Mouse (Mus musculus) hindbrain, postnatal 0 days (tissue): ENCODE measurements around the gene Scyl1. TPM values are rescaled to one million over a fixed set of nuclear protein-coding genes. Genes with fewer than 3 reads are reported as not detected.
A peak's percentile ranks its signal among the peaks of the same experiment; 100 is the strongest.

ENCODE experiments used
- ATAC-seq: fragments of 200-750 bp; cut with Nextera tagmentation; 2 replicates; pipeline ENCODE4 v1.8.0; 2017; ENCODE audit warnings: mild to moderate bottlenecking, moderate TSS enrichment, moderate library complexity
- DNase-seq: peaks from one replicate; pipeline ENCODE4 v3.0.0-alpha.2; 2015; ENCODE audit warnings: low spot score
- H3K27ac ChIP-seq: fragments of 300-500 bp; sonication (generic); 2 replicates; pipeline ENCODE4 v1.5.1; 2014; ENCODE audit warnings: mild to moderate bottlenecking
- H3K27me3 ChIP-seq: fragments of 300-500 bp; sonication (generic); 2 replicates; pipeline ENCODE4 v1.6.1; 2014; ENCODE audit warnings: low read length, mixed read lengths; ENCODE audit not compliant: insufficient read depth
- H3K36me3 ChIP-seq: fragments of 300-500 bp; sonication (generic); 2 replicates; pipeline ENCODE4 v1.6.1; 2014; ENCODE audit warnings: low read length, mixed read lengths; ENCODE audit not compliant: insufficient read depth
- H3K4me1 ChIP-seq: fragments of 300-500 bp; sonication (generic); 2 replicates; pipeline ENCODE4 v1.6.1; 2014; ENCODE audit warnings: antibody characterized with exemption, low read length, mixed read lengths; ENCODE audit not compliant: insufficient read depth
- H3K4me2 ChIP-seq: fragments of 300-500 bp; sonication (generic); 2 replicates; pipeline ENCODE4 v1.6.1; 2014; ENCODE audit warnings: low read depth, mild to moderate bottlenecking, low read length, moderate library complexity, mixed read lengths
- H3K4me3 ChIP-seq: fragments of 300-500 bp; sonication (generic); 2 replicates; pipeline ENCODE4 v1.5.1; 2014; ENCODE audit warnings: low read length
- H3K9ac ChIP-seq: fragments of 300-500 bp; sonication (generic); replicated peaks from 2 replicates; pipeline ENCODE4 v1.6.1; 2014; ENCODE audit warnings: mild to moderate bottlenecking, low read length, moderate library complexity, mixed read lengths
- H3K9me3 ChIP-seq: fragments of 300-500 bp; sonication (generic); 2 replicates; pipeline ENCODE4 v1.6.1; 2016; ENCODE audit warnings: low read length, mixed read lengths
- CTCF ChIP-seq: IDR thresholded peaks from 2 replicates; pipeline ENCODE4 v1.5.1; 2016; ENCODE audit warnings: antibody characterized with exemption, control low read depth, low read depth
- WGBS: fragments of 180-500 bp; shearing (Covaris S2); extraction: QIAGEN DNeasy Blood & Tissue Kit; methylation state at CpG from one replicate; pipeline ENCODE4 v1.1.7; 2014; 5-methylcytosine and 5-hydroxymethylcytosine counted together
- polyA plus RNA-seq: library from polyadenylated mRNA; unstranded; fragments of >200 nt; fragmentation: Nextera tagmentation; extraction: Ambion mirVana; gene quantifications from 2 replicates; pipeline ENCODE4 v1.2.1, GENCODE M21; 2015
- total RNA-seq: library from RNA; depleted of rRNA; stranded (reverse); fragments of >200 nt; gene quantifications from 2 replicates; pipeline ENCODE4 v1.2.3, GENCODE M21; 2014

Gene Scyl1
- total and polyA plus RNA-seq, 2 experiments from 2014 or later: 76.2 to 96.6 TPM

DNA sequence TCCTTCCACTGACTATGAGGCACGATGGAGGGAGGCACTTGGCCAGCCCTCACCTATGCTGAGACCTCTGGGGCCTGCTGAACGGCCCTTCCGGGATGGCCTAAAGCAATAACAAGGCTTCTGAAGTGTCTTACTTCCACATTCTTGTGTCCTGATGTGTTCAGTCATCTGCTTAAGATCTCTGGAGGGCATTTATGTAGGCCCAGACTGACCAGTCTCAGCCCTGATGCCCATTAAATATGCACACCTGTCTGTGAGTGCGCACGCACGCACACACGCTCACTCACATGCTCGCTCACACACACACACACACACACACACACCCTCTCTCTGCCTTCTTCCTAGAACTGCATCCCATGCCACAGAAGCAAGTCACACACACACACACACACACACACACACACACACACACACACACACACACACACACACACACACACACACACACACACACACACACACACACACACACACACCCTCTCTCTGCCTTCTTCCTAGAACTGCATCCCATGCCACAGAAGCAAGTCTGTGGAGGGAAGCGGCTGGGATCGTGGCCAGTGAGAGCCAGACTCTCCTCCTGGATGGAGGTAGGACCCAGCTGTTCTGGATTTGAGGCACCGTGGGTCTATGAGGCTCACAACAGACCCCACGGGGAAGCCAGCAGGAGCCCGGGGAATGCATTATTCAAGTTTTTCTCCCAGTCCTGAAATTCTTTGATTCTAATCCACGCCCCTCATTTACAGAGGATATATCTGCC, 37.9 kb upstream of the Scyl1 start:
- no peak for TF ChIP-seq CTCF
- H3K27ac ChIP-seq: peak overlapping the region; percentile 91; the same call in 1 of the 2 replicates
- no peaks in the 10 kb centered on the region for H3K27me3 ChIP-seq
- DNase-seq (no peak), ATAC-seq (no peak)
- no peak overlapping the region for H3K4me2 ChIP-seq
- 57% methylated on average over 14 of the region's 14 CpGs for WGBS
- H3K36me3 ChIP-seq: no peaks in the 10 kb centered on the region
- H3K9me3 ChIP-seq: no peaks in the 10 kb centered on the region
- no peak overlapping the region for H3K9ac ChIP-seq
- H3K4me1 ChIP-seq: peaks cover 42% of the 10 kb centered on the region
- no peak overlapping the region for H3K4me3 ChIP-seq

DNA sequence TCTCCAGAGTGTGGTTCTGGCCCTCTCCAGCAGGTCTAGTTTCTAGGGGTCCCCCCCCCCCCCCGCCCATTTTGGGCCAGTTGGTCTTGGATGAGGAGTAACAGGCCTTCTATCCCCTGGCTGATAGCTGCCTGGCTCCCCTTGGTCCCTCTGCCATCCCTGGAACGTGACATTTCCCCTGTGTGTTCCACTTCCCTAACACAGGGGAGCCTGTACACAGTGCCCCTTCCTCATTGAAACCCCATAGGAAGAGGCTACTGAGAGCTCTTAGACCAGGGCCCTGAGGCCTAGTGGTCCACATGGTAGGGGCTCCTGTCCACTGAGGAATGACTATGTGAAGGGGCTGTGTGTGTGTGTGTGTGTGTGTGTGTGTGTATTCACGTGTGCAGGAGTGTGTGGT, 36.5 kb upstream of the Scyl1 start:
- TF ChIP-seq CTCF: no peak
- 43% methylated on average over 2 of the region's 3 CpGs for WGBS
- Histone ChIP-seq H3K9me3 (no peaks in the 10 kb centered on the region), H3K27me3 (no peaks in the 10 kb centered on the region), H3K4me2 (no peak overlapping the region), H3K36me3 (no peaks in the 10 kb centered on the region), H3K4me1 (peaks cover 45% of the 10 kb centered on the region), H3K27ac (peak overlapping the region; percentile 80; the same call in 1 of the 2 replicates), H3K9ac (no peak overlapping the region), H3K4me3 (no peak overlapping the region)
- ATAC-seq: no peak
- DNase-seq: no peak

DNA sequence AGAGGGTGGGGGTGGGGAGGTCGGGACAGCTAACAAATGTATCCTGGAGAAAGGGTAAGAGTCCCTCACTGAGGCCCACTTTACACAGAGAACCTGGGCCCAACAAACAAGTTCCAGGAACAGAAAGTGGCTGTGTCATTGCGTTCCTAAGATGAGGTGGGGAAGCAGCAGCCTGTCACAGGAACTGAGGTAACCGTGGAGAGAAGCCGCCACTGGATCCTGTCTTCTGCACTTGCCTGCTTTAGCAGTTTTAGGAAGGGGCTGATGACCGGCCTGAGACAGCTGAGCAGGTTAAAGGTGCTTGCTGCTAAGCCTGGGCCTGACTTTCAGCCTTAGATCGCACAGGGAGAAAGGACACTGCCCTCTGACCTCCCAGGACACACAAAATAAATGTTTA, 35.6 kb upstream of the Scyl1 start:
- DNase-seq (no peak), ATAC-seq (no peak)
- H3K9me3 ChIP-seq: no peaks in the 10 kb centered on the region
- H3K4me3 ChIP-seq: no peak overlapping the region
- H3K27ac ChIP-seq: peak overlapping the region; percentile 80
- no peak for TF ChIP-seq CTCF
- no peak overlapping the region for H3K4me2 ChIP-seq
- WGBS: 25% methylated on average over 6 of the region's 6 CpGs
- H3K9ac ChIP-seq: no peak overlapping the region
- peaks cover 38% of the 10 kb centered on the region for H3K4me1 ChIP-seq
- H3K27me3 ChIP-seq: no peaks in the 10 kb centered on the region
- no peaks in the 10 kb centered on the region for H3K36me3 ChIP-seq

DNA sequence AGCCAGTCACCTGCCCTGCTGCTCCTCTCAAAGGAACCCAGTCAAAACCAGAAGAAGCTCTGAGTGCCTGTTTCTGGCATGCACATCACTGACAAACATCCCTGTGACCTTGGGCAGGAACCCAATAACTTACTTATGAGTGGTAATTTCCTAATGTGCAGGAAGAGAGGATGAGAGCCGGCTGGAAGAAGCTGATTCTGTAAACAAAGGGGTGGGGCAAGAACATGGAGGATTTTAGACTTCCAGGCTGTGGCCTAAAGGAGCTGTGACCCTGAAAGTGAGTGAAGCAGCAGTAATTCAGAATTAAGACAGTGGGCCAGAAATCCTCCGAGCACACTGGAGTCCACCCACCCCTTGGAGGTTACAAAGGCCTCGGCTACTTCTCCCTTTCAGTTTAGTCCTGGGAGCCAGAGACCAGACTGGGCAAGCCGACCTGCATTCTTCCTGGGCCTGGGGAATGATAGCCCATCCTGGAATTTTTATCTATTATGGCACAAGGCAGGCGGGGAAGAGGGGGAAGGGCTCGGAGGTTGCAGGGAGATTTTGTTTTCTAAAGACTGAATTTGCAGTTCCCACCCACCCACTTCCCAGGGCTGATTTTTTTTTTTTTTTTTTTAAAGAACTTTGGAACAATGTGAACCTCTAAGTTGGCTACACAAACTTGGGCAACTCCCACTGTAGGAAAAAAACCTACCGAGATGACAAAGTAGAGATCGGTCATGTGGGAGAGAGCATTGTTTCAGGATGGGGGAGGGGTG, 35.0 kb upstream of the Scyl1 start:
- Histone ChIP-seq H3K9ac (no peak overlapping the region; the same call in 1 of the 2 replicates), H3K27me3 (no peaks in the 10 kb centered on the region), H3K4me1 (peaks cover 33% of the 10 kb centered on the region), H3K36me3 (no peaks in the 10 kb centered on the region), H3K9me3 (no peaks in the 10 kb centered on the region), H3K27ac (peak overlapping the region; percentile 80), H3K4me3 (no peak overlapping the region), H3K4me2 (0 out of 2 replicates have a peak overlapping the region, but pooled peaks have one; percentile 5)
- TF ChIP-seq CTCF: no peak
- no peak for ATAC-seq
- DNase-seq: peak; percentile 59
- 3% methylated on average over 8 of the region's 8 CpGs for WGBS

DNA sequence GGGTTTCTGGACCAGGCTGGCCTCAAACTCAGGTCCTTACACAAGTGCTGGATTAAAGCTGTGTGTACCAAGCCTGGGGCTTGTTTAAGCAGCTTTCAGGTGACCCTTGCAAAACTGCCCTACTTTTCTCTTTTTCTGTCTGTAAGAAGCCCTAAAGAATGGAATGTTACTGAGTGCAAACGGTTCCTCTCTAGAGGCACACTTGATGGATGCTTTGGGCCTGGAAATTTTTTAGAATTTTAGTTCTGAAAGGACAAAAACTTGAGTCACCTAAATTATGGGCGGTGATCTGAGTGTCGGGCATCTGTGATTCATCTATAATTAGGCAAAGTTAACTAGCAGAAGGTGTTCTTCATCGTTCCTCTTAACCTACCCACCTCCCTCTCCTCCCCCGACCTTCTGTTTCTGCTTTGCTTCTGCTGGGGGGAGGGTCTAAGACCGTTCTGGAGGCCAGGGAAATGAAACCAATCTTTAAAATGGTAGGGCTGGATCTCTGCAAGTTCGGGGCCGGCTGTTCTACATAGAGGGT, 33.2 kb upstream of the Scyl1 start:
- DNase-seq (no peak), ATAC-seq (no peak)
- no peaks in the 10 kb centered on the region for H3K9me3 ChIP-seq
- no peak overlapping the region for H3K4me3 ChIP-seq
- H3K4me2 ChIP-seq: peak overlapping the region; percentile 98; the same call in 1 of the 2 replicates
- peaks cover 15% of the 10 kb centered on the region for H3K4me1 ChIP-seq
- no peak for TF ChIP-seq CTCF
- H3K9ac ChIP-seq: peak overlapping the region; percentile 47
- H3K27ac ChIP-seq: peak overlapping the region; percentile 100
- H3K36me3 ChIP-seq: no peaks in the 10 kb centered on the region
- WGBS: 36% methylated on average over 8 of the region's 8 CpGs
- no peaks in the 10 kb centered on the region for H3K27me3 ChIP-seq

DNA sequence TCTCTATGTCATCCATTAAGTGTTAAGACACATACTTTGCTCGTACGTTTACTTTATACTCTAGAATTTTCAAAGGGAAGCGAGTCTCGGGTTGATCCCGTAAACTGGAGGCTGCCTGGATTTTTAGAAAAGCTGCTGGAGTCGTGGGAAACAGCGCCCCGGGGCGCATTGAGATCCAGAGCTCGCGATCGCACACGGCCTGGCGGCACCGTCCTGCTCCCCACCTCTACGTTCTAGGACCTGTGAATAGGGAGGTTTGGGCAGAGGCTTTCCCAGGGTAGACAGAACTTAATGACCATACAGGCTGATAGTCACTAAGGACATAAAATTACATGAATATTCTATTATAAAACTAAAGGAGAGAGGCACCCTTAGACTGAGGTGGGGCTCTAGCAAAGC, 32.7 kb upstream of the Scyl1 start:
- peaks cover 13% of the 10 kb centered on the region for H3K4me1 ChIP-seq
- DNase-seq: no peak
- whole genome bisulfite sequencing: 2% methylated on average over 16 of the region's 16 CpGs
- no peaks in the 10 kb centered on the region for H3K9me3 ChIP-seq
- H3K4me3 ChIP-seq: peak overlapping the region; percentile 77
- peak overlapping the region; percentile 98 for H3K4me2 ChIP-seq
- no peaks in the 10 kb centered on the region for H3K36me3 ChIP-seq
- peak overlapping the region; percentile 100 for H3K27ac ChIP-seq
- H3K9ac ChIP-seq: peak overlapping the region; percentile 47
- ATAC-seq: peak; percentile 33
- H3K27me3 ChIP-seq: no peaks in the 10 kb centered on the region
- no peak for TF ChIP-seq CTCF
